Mouse (Mus musculus): ENCODE measurements around the gene Wdr81. TPM values are rescaled to one million over a fixed set of nuclear protein-coding genes. Genes with fewer than 3 reads are reported as not detected.

Gene Wdr81
- total RNA-seq, 2 experiments from 2014 or later: 9.3 to 11.9 TPM

- no peak for ATAC-seq (ENCODE audit: poor library complexity, severe bottlenecking)
Measured at GRCm38 (mm10) chr11:75403301-75404052, 51.0 kb downstream of the Wdr81 start.

- no peak for ATAC-seq (ENCODE audit: poor library complexity, severe bottlenecking)
Measured at GRCm38 (mm10) chr11:75402271-75402690, 52.2 kb downstream of the Wdr81 start.

GRCm38 (mm10) chr11:75400099-75400498 is 54.4 kb downstream of the Wdr81 start:
- no peak for ATAC-seq (ENCODE audit: poor library complexity, severe bottlenecking)

GRCm38 (mm10) chr11:75399411-75399841 is 55.1 kb downstream of the Wdr81 start:
- ATAC-seq (ENCODE audit: poor library complexity, severe bottlenecking): no peak

GRCm38 (mm10) chr11:75397452-75397851 is 57.1 kb downstream of the Wdr81 start:
- ATAC-seq (ENCODE audit: poor library complexity, severe bottlenecking): no peak

GRCm38 (mm10) chr11:75395611-75396010 is 58.9 kb downstream of the Wdr81 start:
- ATAC-seq (ENCODE audit: poor library complexity, severe bottlenecking): no peak

Other genes with a start within 250 kb of the Wdr81 start
- 37.2 and 37.6 TPM in 2 replicates for gene Rpa1, start 106.4 kb downstream of the Wdr81 start, total RNA-seq (2015)
- 126 and 129 TPM in 2 replicates for gene Rpa1, start 106.4 kb downstream of the Wdr81 start, total RNA-seq (2017)
- gene Smyd4, start 106.3 kb downstream of the Wdr81 start, total RNA-seq (2015): 1.9 and 4.9 TPM in 2 replicates
- gene Smyd4, start 106.3 kb downstream of the Wdr81 start, total RNA-seq (2017): 6.5 and 12.7 TPM in 2 replicates
- gene Serpinf1, start 32.0 kb downstream of the Wdr81 start, total RNA-seq (2015): 26.5 and 30.8 TPM in 2 replicates
- 36.2 and 39.2 TPM in 2 replicates for gene Serpinf1, start 32.0 kb downstream of the Wdr81 start, total RNA-seq (2017)
- gene Serpinf2, start 15.1 kb downstream of the Wdr81 start, total RNA-seq (2015): 0.71 TPM in 1 of 2 replicates, not detected in the other
- gene Serpinf2, start 15.1 kb downstream of the Wdr81 start, total RNA-seq (2017): not detected in 2 replicates
- gene Tlcd2, start 7.0 kb upstream of the Wdr81 start, total RNA-seq (2015): 3.1 and 7.8 TPM in 2 replicates
- 4.6 and 5.4 TPM in 2 replicates for gene Tlcd2, start 7.0 kb upstream of the Wdr81 start, total RNA-seq (2017)
- 91.3 and 102 TPM in 2 replicates for gene Prpf8, start 32.1 kb upstream of the Wdr81 start, total RNA-seq (2015)
- 69.3 and 90.7 TPM in 2 replicates for gene Prpf8, start 32.1 kb upstream of the Wdr81 start, total RNA-seq (2017)
- gene Rilp, start 55.4 kb upstream of the Wdr81 start, total RNA-seq (2015): 0.98 and 1.2 TPM in 2 replicates
- 0.55 and 1.8 TPM in 2 replicates for gene Rilp, start 55.4 kb upstream of the Wdr81 start, total RNA-seq (2017)
- gene Scarf1, start 58.8 kb upstream of the Wdr81 start, total RNA-seq (2015): 0.41 and 1.1 TPM in 2 replicates
- gene Scarf1, start 58.8 kb upstream of the Wdr81 start, total RNA-seq (2017): 0.66 and 0.85 TPM in 2 replicates
- 30.6 and 32.3 TPM in 2 replicates for gene Slc43a2, start 77.0 kb upstream of the Wdr81 start, total RNA-seq (2015)
- gene Slc43a2, start 77.0 kb upstream of the Wdr81 start, total RNA-seq (2017): 32.2 and 33.5 TPM in 2 replicates
- 387 and 430 TPM in 2 replicates for gene Pitpna, start 133.4 kb upstream of the Wdr81 start, total RNA-seq (2015)
- gene Pitpna, start 133.4 kb upstream of the Wdr81 start, total RNA-seq (2017): 178 and 226 TPM in 2 replicates
- 76.2 and 79.9 TPM in 2 replicates for gene Inpp5k, start 176.3 kb upstream of the Wdr81 start, total RNA-seq (2015)
- 44.5 and 46.5 TPM in 2 replicates for gene Inpp5k, start 176.3 kb upstream of the Wdr81 start, total RNA-seq (2017)
- gene Myo1c, start 195.8 kb upstream of the Wdr81 start, total RNA-seq (2015): 21.2 and 28.4 TPM in 2 replicates
- 25.3 and 29.2 TPM in 2 replicates for gene Myo1c, start 195.8 kb upstream of the Wdr81 start, total RNA-seq (2017)
- gene Crk, start 224.5 kb upstream of the Wdr81 start, total RNA-seq (2015): 52.1 and 54.9 TPM in 2 replicates
- 50.7 and 56.2 TPM in 2 replicates for gene Crk, start 224.5 kb upstream of the Wdr81 start, total RNA-seq (2017)

All from megakaryocyte, adult 5-6 weeks (primary cell).